Mouse (Mus musculus) MEL (cell line): Measurements from ENCODE around the gene Sec24a. TPM values are rescaled to one million over a fixed set of nuclear protein-coding genes. Genes with fewer than 3 reads are reported as not detected.
A peak's percentile ranks its signal among the peaks of the same experiment; 100 is the strongest.

Source experiments
- DNase-seq: peaks from one replicate; pipeline ENCODE4 v3.0.0; 2011; ENCODE audit warnings: low read depth, low spot score
- H3K27ac ChIP-seq: 2 replicates; pipeline ENCODE4 v1.5.1; 2012; ENCODE audit warnings: low read depth, mild to moderate bottlenecking, control low read depth, low read length, moderate library complexity; ENCODE audit not compliant: control insufficient read depth
- H3K27me3 ChIP-seq, 2 experiments: fragments of 150-350 bp in 1 of 2; sonication (generic) in 1 of 2; 2 replicates each; pipeline ENCODE4 v1.6.1; 2012; ENCODE audit warnings: low read length in 2 of 2, mild to moderate bottlenecking in 2 of 2, improper control_type of control experiment in 1 of 2, moderate library complexity in 1 of 2; ENCODE audit not compliant: insufficient read depth in 2 of 2, control insufficient read depth in 1 of 2
- H3K36me3 ChIP-seq, 2 experiments: 2 replicates each; pipeline ENCODE4 v1.6.1; 2012 to 2014; ENCODE audit warnings: low read length in 2 of 2, improper control_type of control experiment in 1 of 2, inconsistent platforms in 1 of 2, mild to moderate bottlenecking in 1 of 2; ENCODE audit not compliant: insufficient read depth in 2 of 2, control insufficient read depth in 1 of 2
- H3K4me1 ChIP-seq, 2 experiments: fragments of 150-350 bp in 1 of 2; sonication (generic) in 1 of 2; 2 replicates each; pipeline ENCODE4 v1.6.1; 2012; ENCODE audit warnings: low read length in 2 of 2, improper control_type of control experiment in 1 of 2, mild to moderate bottlenecking in 1 of 2; ENCODE audit not compliant: insufficient read depth in 2 of 2, control insufficient read depth in 1 of 2
- H3K4me3 ChIP-seq, 2 experiments: fragments of 150-350 bp in 1 of 2; sonication (generic) in 1 of 2; 2 replicates each; pipeline ENCODE4 v1.5.1; 2012; ENCODE audit warnings: low read depth in 2 of 2, low read length in 2 of 2, mild to moderate bottlenecking in 2 of 2, moderate library complexity in 2 of 2, control low read depth in 1 of 2, improper control_type of control experiment in 1 of 2; ENCODE audit not compliant: control insufficient read depth in 1 of 2, insufficient read depth in 1 of 2
- H3K79me2 ChIP-seq: 2 replicates; pipeline ENCODE4 v1.6.1; 2012; ENCODE audit warnings: mild to moderate bottlenecking, low read length, moderate library complexity; ENCODE audit not compliant: control insufficient read depth, poor library complexity, insufficient read depth
- H3K9ac ChIP-seq: 2 replicates; pipeline ENCODE4 v1.6.1; 2012; ENCODE audit warnings: low read depth, mild to moderate bottlenecking, control low read depth, low read length, moderate library complexity; ENCODE audit not compliant: control insufficient read depth, poor library complexity, severe bottlenecking
- H3K9me3 ChIP-seq: fragments of 150-350 bp; sonication (generic); replicated peaks from 2 replicates; pipeline ENCODE4 v1.6.1; 2012; ENCODE audit warnings: mild to moderate bottlenecking, low read length, improper control_type of control experiment, moderate library complexity; ENCODE audit not compliant: insufficient read depth
- CHD1 ChIP-seq: IDR thresholded peaks from 2 replicates; pipeline ENCODE4 v1.6.1; 2012; ENCODE audit warnings: low read depth, mild to moderate bottlenecking, inconsistent platforms, low read length, improper control_type of control experiment
- CHD2 ChIP-seq: IDR thresholded peaks from 2 replicates; pipeline ENCODE4 v1.6.1; 2011; ENCODE audit warnings: low read length, improper control_type of control experiment
- CTCF ChIP-seq, 3 experiments: IDR thresholded peaks in 2 of 3; conservative IDR thresholded peaks in 1 of 3; 2 replicates each; pipeline ENCODE4 v1.5.1; 2011 to 2012; ENCODE audit warnings: low read length in 3 of 3, low read depth in 2 of 3, mild to moderate bottlenecking in 2 of 3, improper control_type of control experiment in 1 of 3, inconsistent platforms in 1 of 3, mixed read lengths in 1 of 3, moderate library complexity in 1 of 3; ENCODE audit not compliant: control insufficient read depth in 1 of 3, insufficient read depth in 1 of 3, poor library complexity in 1 of 3, severe bottlenecking in 1 of 3
- E2F4 ChIP-seq: IDR thresholded peaks from 2 replicates; pipeline ENCODE4 v1.6.1; 2011; ENCODE audit warnings: low read depth, low read length, improper control_type of control experiment, borderline replicate concordance
- EP300 ChIP-seq, 2 experiments: IDR thresholded peaks; 2 replicates each; pipeline ENCODE4 v1.6.1; 2011; ENCODE audit warnings: improper control_type of control experiment in 2 of 2, low read length in 2 of 2, low read depth in 1 of 2, mild to moderate bottlenecking in 1 of 2
- GABPA ChIP-seq: IDR thresholded peaks from 2 replicates; pipeline ENCODE4 v1.6.1; 2012; ENCODE audit warnings: low read depth, mild to moderate bottlenecking, inconsistent platforms, low read length, improper control_type of control experiment, moderate library complexity
- KAT2A ChIP-seq: conservative IDR thresholded peaks from 2 replicates; pipeline ENCODE4 v1.6.1; 2012; ENCODE audit warnings: low read depth, low read length, improper control_type of control experiment, inconsistent platforms
- MAX ChIP-seq: IDR thresholded peaks from 2 replicates; pipeline ENCODE4 v1.6.1; 2011; ENCODE audit warnings: low read length, improper control_type of control experiment
- MXI1 ChIP-seq: IDR thresholded peaks from 2 replicates; pipeline ENCODE4 v1.6.1; 2011; ENCODE audit warnings: mild to moderate bottlenecking, low read depth, low read length, improper control_type of control experiment
- MYC ChIP-seq: IDR thresholded peaks from 2 replicates; pipeline ENCODE4 v1.6.1; 2011; ENCODE audit warnings: low read depth, mild to moderate bottlenecking, low read length, improper control_type of control experiment, moderate library complexity
- RAD21 ChIP-seq: IDR thresholded peaks from 2 replicates; pipeline ENCODE4 v1.6.1; 2011; ENCODE audit warnings: mild to moderate bottlenecking, low read depth, low read length, improper control_type of control experiment
- SIN3A ChIP-seq: IDR thresholded peaks from 2 replicates; pipeline ENCODE4 v1.6.1; 2012; ENCODE audit warnings: low read length, improper control_type of control experiment, inconsistent platforms
- SMC3 ChIP-seq: IDR thresholded peaks from 2 replicates; pipeline ENCODE4 v1.6.1; 2011; ENCODE audit warnings: low read depth, low read length, improper control_type of control experiment
- TAL1 ChIP-seq: IDR thresholded peaks from 2 replicates; pipeline ENCODE4 v1.6.1; 2012; ENCODE audit warnings: mild to moderate bottlenecking, inconsistent platforms, low read length, moderate library complexity, mixed read lengths
- UBTF ChIP-seq: IDR thresholded peaks from 2 replicates; pipeline ENCODE4 v1.6.1; 2012; ENCODE audit warnings: low read depth, mild to moderate bottlenecking, inconsistent platforms, low read length, improper control_type of control experiment, moderate library complexity, borderline replicate concordance; ENCODE audit not compliant: insufficient read depth
- USF1 ChIP-seq: IDR thresholded peaks from 2 replicates; pipeline ENCODE4 v1.6.1; 2014; ENCODE audit warnings: low read depth, mild to moderate bottlenecking, inconsistent platforms, low read length, improper control_type of control experiment, moderate library complexity
- ZNF384 ChIP-seq: IDR thresholded peaks from 2 replicates; pipeline ENCODE4 v1.6.1; 2012; ENCODE audit warnings: low read depth, mild to moderate bottlenecking, inconsistent platforms, low read length, improper control_type of control experiment
- polyA plus RNA-seq, 2 experiments: library from polyadenylated mRNA; stranded (reverse) in 1 of 2; unstranded in 1 of 2; fragments of >175 nt in 1 of 2; fragments of >200 nt in 1 of 2; gene quantifications; 2 replicates each; pipeline versions ENCODE4 v1.2.1 to v1.2.4; 2012; ENCODE audit warnings: low replicate concordance in 2 of 2, low read depth in 1 of 2; ENCODE audit not compliant: insufficient read length in 2 of 2, insufficient read depth in 1 of 2, missing spikeins in 1 of 2
- total RNA-seq: library from RNA; depleted of rRNA; stranded (reverse); fragments of 300-350 nt; gene quantifications from 2 replicates; pipeline ENCODE4 v1.2.3, GENCODE M21; 2012

Gene Sec24a
- total and polyA plus RNA-seq, 3 experiments, result 5.3 to 38.2 (median 14.1) TPM

DNA sequence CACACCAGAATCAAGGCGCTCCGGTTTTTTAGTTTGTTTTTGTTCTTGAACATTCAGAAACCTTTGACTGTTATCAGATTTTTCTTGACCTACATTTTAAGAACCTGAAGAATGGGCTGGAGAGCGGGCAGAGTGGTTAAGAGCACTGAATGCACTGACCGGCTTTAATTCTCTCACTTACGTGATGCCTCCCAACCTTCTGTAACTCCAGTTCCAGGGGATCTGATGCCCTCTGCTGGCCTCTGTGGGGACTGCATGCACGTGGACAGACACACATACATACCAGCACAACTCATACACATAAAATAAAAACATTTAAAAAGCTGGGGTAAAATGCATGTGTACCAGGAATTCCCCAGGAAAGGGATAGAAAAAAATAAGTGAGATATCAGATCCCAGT, 22.5 kb upstream of the Sec24a start:
- DNase-seq, result peak; percentile 67
- no peak overlapping the region for H3K9ac ChIP-seq
- H3K36me3 ChIP-seq, result peaks cover 0 to 19% of the 10 kb centered on the region in 2 experiments; a peak in 2 of 4 replicates

DNA sequence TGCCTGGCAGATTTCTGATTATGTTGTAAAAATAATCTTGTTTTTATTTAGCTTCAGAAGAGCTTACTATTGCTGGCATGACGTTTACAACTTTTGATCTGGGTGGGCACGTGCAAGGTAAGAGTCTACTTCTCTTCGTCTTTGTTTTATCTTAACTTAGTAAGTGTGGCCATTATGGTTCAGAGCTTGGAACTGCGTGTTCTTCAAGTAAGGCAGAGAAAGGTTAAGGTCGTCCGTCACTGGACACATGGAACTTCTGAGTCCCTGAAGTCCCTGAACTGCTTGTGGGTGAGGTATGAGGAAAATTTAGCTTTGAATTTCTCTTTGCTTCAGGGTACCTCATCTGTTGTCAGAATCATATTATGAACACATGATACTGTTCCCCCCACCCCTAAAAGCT, 19.3 kb upstream of the Sec24a start:
- H3K36me3 ChIP-seq, result peaks cover 0 to 27% of the 10 kb centered on the region in 2 experiments; a peak in 2 of 4 replicates
- H3K79me2 ChIP-seq, result no peaks in the 10 kb centered on the region; the same call in 1 of the 2 replicates

More for the DNA sequence above, 22.5 kb upstream of the Sec24a start:
- Histone ChIP-seq H3K4me1 (no peaks in the 10 kb centered on the region), H3K27me3 (no peaks in the 10 kb centered on the region), H3K9me3 (no peaks in the 10 kb centered on the region), H3K4me3 (no peak overlapping the region), H3K79me2 (no peaks in the 10 kb centered on the region)
- TF ChIP-seq SMC3, result peak; percentile 63
- TF ChIP-seq SIN3A, result 0 out of 2 replicates have a peak, but pooled peaks have one; percentile 5
- 0 out of 2 replicates have a peak, but pooled peaks have one; percentile 33 for TF ChIP-seq MAX
- TF ChIP-seq GABPA, result no peak
- TF ChIP-seq MYC, result peak; percentile 76
- peak; percentile 55 for TF ChIP-seq RAD21
- TF ChIP-seq EP300 (IDR thresholded peaks at IDR 0.05; ENCODE audit: low read depth in 1 of 2, low read length in 2 of 2), result no peak
- TF ChIP-seq CTCF (IDR thresholded peaks at IDR 0.05 in 2 of 3, conservative IDR thresholded peaks at IDR 0.05 in 1 of 3; ENCODE audit: control insufficient read depth in 1 of 3, insufficient read depth in 1 of 3, low read depth in 2 of 3, low read length in 3 of 3, poor library complexity in 1 of 3, severe bottlenecking in 1 of 3), result peak; percentile 79 to 88 (median 82)
- TF ChIP-seq, all 39 proteins: peak for 6
- no peak overlapping the region for H3K27ac ChIP-seq

DNA sequence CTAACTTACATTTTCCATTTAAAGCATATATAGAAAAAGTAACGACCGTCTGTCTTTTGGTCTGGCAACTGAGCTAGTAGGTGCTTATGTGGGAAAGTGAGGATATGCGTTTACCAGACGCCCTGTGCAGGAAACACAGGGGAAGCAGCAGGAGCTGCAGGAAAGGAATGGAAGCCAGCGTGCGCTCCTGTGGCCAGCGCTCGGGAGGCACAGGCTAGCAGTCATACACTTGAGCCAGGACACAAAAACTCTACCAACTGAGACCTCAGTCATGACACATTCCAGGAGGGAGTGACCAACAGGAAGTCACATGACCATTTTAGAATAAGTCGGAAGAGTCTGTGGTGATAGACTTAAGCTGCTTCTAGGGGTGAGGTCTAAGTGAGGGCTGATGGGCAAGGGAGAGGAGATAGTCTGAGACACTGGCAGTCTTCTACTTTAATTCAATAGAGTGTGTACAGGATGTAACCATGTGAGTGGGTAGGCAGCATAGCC, 17.4 kb upstream of the Sec24a start:
- H3K4me1 ChIP-seq, result no peaks in the 10 kb centered on the region
- DNase-seq, result no peak
- TF ChIP-seq CHD2, result no peak
- TF ChIP-seq TAL1, result no peak
- TF ChIP-seq USF1, result peak; percentile 40; the same call in 1 of the 2 replicates
- no peak overlapping the region for H3K4me3 ChIP-seq
- H3K9me3 ChIP-seq, result no peaks in the 10 kb centered on the region
- H3K79me2 ChIP-seq, result peaks cover under 1% of the 10 kb centered on the region; the same call in 1 of the 2 replicates
- H3K9ac ChIP-seq, result no peak overlapping the region
- peaks cover 0 to 27% of the 10 kb centered on the region in 2 experiments; a peak in 2 of 4 replicates for H3K36me3 ChIP-seq
- H3K27ac ChIP-seq, result no peak overlapping the region
- no peaks in the 10 kb centered on the region for H3K27me3 ChIP-seq

More for the DNA sequence above, 19.3 kb upstream of the Sec24a start:
- Histone ChIP-seq H3K4me1 (no peaks in the 10 kb centered on the region), H3K27me3 (no peaks in the 10 kb centered on the region), H3K9ac (no peak overlapping the region), H3K27ac (no peak overlapping the region), H3K9me3 (no peaks in the 10 kb centered on the region), H3K4me3 (no peak overlapping the region)
- TF ChIP-seq SIN3A (no peak), KAT2A (no peak), UBTF (no peak), MXI1 (no peak), CHD1 (no peak), E2F4 (no peak), ZNF384 (no peak), MAX (no peak)
- no peak for DNase-seq
